In genomic region chrX:98937555-98938294, GRCm38 (mm10) we compare ENCODE assay signal across 7 mouse cellular contexts. TPM values are rescaled to one million over a fixed set of nuclear protein-coding genes. Genes with fewer than 3 reads are reported as not detected.
DNase-seq lines count a peak whose midpoint lies in the region; ATAC-seq and TF ChIP-seq lines count a peak whose summit lies in the region.

No protein-coding gene starts in this region.

- peak overlapping the region; percentile 62 for H3K9ac ChIP-seq in intestine, postnatal 0 days (ENCODE audit: low read depth, low read length)
- peak overlapping the region; percentile 71 for H3K9ac ChIP-seq in midbrain, embryonic 13.5 days (replicated peaks)

- peak overlapping the region; percentile 64 for H3K4me3 ChIP-seq in intestine, postnatal 0 days (ENCODE audit: low read depth, low read length)
- H3K4me3 ChIP-seq in limb, embryonic 10.5 days: peak overlapping the region; percentile 64
- peak overlapping the region; percentile 66 for H3K4me3 ChIP-seq in midbrain, embryonic 13.5 days (replicated peaks)

- H3K27me3 ChIP-seq in intestine, postnatal 0 days (replicated peaks; ENCODE audit: control insufficient read depth, insufficient read depth, low read length): no peaks in the 10 kb centered on the region
- peaks cover 38% of the 10 kb centered on the region for H3K27me3 ChIP-seq in limb, embryonic 10.5 days (ENCODE audit: low read depth, poor library complexity, severe bottlenecking)
- no peaks in the 10 kb centered on the region; the same call in 1 of the 2 replicates for H3K27me3 ChIP-seq in midbrain, embryonic 13.5 days

- H3K36me3 ChIP-seq in intestine, postnatal 0 days (ENCODE audit: control insufficient read depth, insufficient read depth): no peaks in the 10 kb centered on the region
- H3K36me3 ChIP-seq in limb, embryonic 10.5 days: 0 out of 2 replicates have a peak, but pooled peaks cover 9% of the 10 kb centered on the region
- H3K36me3 ChIP-seq in midbrain, embryonic 13.5 days: no peaks in the 10 kb centered on the region

- DNase-seq in adrenal gland, adult 8-10 months: peak; percentile 89
- peak; percentile 89 for DNase-seq in embryo, embryonic 9.5 days (ENCODE audit: extremely low spot score)
- peak; percentile 87 to 92 for DNase-seq in gastrocnemius, postnatal 4 days (ENCODE audit: low spot score in 2 of 2)
- peak; percentile 93 for DNase-seq in limb, embryonic 10.5 days (ENCODE audit: low spot score)
- peak; percentile 88 for DNase-seq in spleen, adult 12 weeks (ENCODE audit: low spot score)

- no peaks in the 10 kb centered on the region for H3K9me3 ChIP-seq in intestine, postnatal 0 days (ENCODE audit: control insufficient read depth)
- H3K9me3 ChIP-seq in limb, embryonic 10.5 days (replicated peaks): no peaks in the 10 kb centered on the region
- H3K9me3 ChIP-seq in midbrain, embryonic 13.5 days: no peaks in the 10 kb centered on the region

- peak overlapping the region; percentile 90 for H3K27ac ChIP-seq in intestine, postnatal 0 days (ENCODE audit: low read depth, low read length)
- H3K27ac ChIP-seq in limb, embryonic 10.5 days: peak overlapping the region; percentile 90
- peak overlapping the region; percentile 92 for H3K27ac ChIP-seq in midbrain, embryonic 13.5 days

- TF ChIP-seq CTCF in intestine, postnatal 0 days (IDR thresholded peaks at IDR 0.05; ENCODE audit: low read depth): peak; percentile 86

- WGBS in intestine, postnatal 0 days: 24% methylated on average over 54 of the region's 57 CpGs
- WGBS in limb, embryonic 10.5 days: 15% methylated on average over 57 of the region's 57 CpGs
- WGBS in midbrain, embryonic 13.5 days: 29% methylated on average over 57 of the region's 57 CpGs

- peak; percentile 81 for ATAC-seq in intestine, postnatal 0 days
- ATAC-seq in midbrain, embryonic 13.5 days: peak; percentile 84

- peak overlapping the region; percentile 60 for H3K4me2 ChIP-seq in intestine, postnatal 0 days (replicated peaks; ENCODE audit: low read depth)
- peak overlapping the region; percentile 65 for H3K4me2 ChIP-seq in midbrain, embryonic 13.5 days (replicated peaks)

- no peaks in the 10 kb centered on the region for H3K4me1 ChIP-seq in intestine, postnatal 0 days (replicated peaks; ENCODE audit: control insufficient read depth, insufficient read depth, low read length)
- no peaks in the 10 kb centered on the region for H3K4me1 ChIP-seq in limb, embryonic 10.5 days
- peaks cover 11% of the 10 kb centered on the region for H3K4me1 ChIP-seq in midbrain, embryonic 13.5 days (replicated peaks)

RNA-seq across cellular contexts. Expression of gene Yipf6, which starts 1.6 kb away (rescaled TPM):
- total RNA-seq in adrenal gland, adult 8-10 months (2022): 10 to 100 TPM; 52.6 to 64.8 (median 60.4) TPM
- 10 to 100 TPM; 16.0 to 21.8 TPM for total RNA-seq in gastrocnemius, postnatal 4 days (2021)
- 28.3 and 32.3 TPM in 2 replicates for polyA plus RNA-seq in intestine, postnatal 0 days (2015; fragmentation: Nextera tagmentation; extraction: Ambion mirVana)
- polyA plus RNA-seq in limb, embryonic 10.5 days (2016; fragmentation: Nextera tagmentation; extraction: Ambion mirVana): 15.2 and 15.6 TPM in 2 replicates
- polyA plus RNA-seq in midbrain, embryonic 13.5 days (2015; fragmentation: Nextera tagmentation; extraction: Ambion mirVana): 19.2 and 21.9 TPM in 2 replicates

RNA-seq across cellular contexts. Expression of gene Ophn1, which starts 46.9 kb away (rescaled TPM):
- 10 to 100 TPM; 11.6 to 21.3 (median 16.2) TPM for total RNA-seq in adrenal gland, adult 8-10 months (2022)
- total RNA-seq in gastrocnemius, postnatal 4 days (2021): 10 to 100 TPM; 12.1 to 14.2 TPM
- polyA plus RNA-seq in intestine, postnatal 0 days (2015; fragmentation: Nextera tagmentation; extraction: Ambion mirVana): 4.8 and 5.2 TPM in 2 replicates
- 5.7 and 10.0 TPM in 2 replicates for polyA plus RNA-seq in limb, embryonic 10.5 days (2016; fragmentation: Nextera tagmentation; extraction: Ambion mirVana)
- polyA plus RNA-seq in midbrain, embryonic 13.5 days (2015; fragmentation: Nextera tagmentation; extraction: Ambion mirVana): 41.8 and 43.8 TPM in 2 replicates

Comparison
In these comparisons a context has a peak if more than half of its experiments do, and no peak if none do; other contexts are left out.
1. Peak in every context shown above with its lines: DNase-seq, ATAC-seq, H3K4me3 ChIP-seq and H3K27ac ChIP-seq.